Mouse (Mus musculus) cerebellum, adult 2 months (tissue): ENCODE measurements around the gene Orc5. TPM values are rescaled to one million over a fixed set of nuclear protein-coding genes. Genes with fewer than 3 reads are reported as not detected.
"Not testable (repeated sequence)": the region's sequence is repeated elsewhere in the genome, so short reads cannot be mapped to it uniquely, and the experiment has no call there.

Source experiments
- DNase-seq, 2 experiments: peaks; one replicate each; pipeline ENCODE4 v3.0.0; 2021
- H3K27ac ChIP-seq: fragments of 200-500 bp; 2 replicates; pipeline ENCODE4 v1.5.1; 2012; ENCODE audit warnings: low read length, control low read depth, inconsistent platforms; ENCODE audit not compliant: insufficient read depth
- H3K27me3 ChIP-seq: fragments of 200-500 bp; 2 replicates; pipeline ENCODE4 v1.6.1; 2012; ENCODE audit warnings: inconsistent platforms, mild to moderate bottlenecking, low read length, moderate library complexity; ENCODE audit not compliant: control insufficient read depth, insufficient read depth
- H3K4me1 ChIP-seq: fragments of 200-500 bp; 2 replicates; pipeline ENCODE4 v1.6.1; 2011; ENCODE audit warnings: low read length; ENCODE audit not compliant: control insufficient read depth, insufficient read depth
- H3K4me3 ChIP-seq: fragments of 200-500 bp; replicated peaks from 2 replicates; pipeline ENCODE3; 2011; ENCODE audit warnings: mild to moderate bottlenecking, low read depth, low read length, control low read depth; ENCODE audit not compliant: insufficient read depth
- CTCF ChIP-seq: fragments of 200-500 bp; IDR thresholded peaks from 2 replicates; pipeline ENCODE4 v1.5.1; 2011; ENCODE audit warnings: low read depth, mild to moderate bottlenecking, control low read depth, low read length, moderate library complexity, borderline replicate concordance; ENCODE audit not compliant: insufficient read depth
- POLR2A ChIP-seq: fragments of 200-500 bp; IDR thresholded peaks from 2 replicates; pipeline ENCODE4 v1.6.1; 2011; ENCODE audit warnings: low read length, control low read depth, borderline replicate concordance; ENCODE audit not compliant: insufficient read depth
- WGBS: fragments of 180-500 bp; shearing (Covaris S2); methylation state at CpG from one replicate; pipeline ENCODE4 v1.1.7; 2018; 5-methylcytosine and 5-hydroxymethylcytosine counted together
- polyA plus RNA-seq: library from polyadenylated mRNA; depleted of rRNA; stranded (reverse); fragments of >200 nt; gene quantifications from 2 replicates; pipeline ENCODE4 v1.2.3, GENCODE M21; 2012

The Orc5 gene
- polyA plus RNA-seq, 1 experiment = 9.7 TPM

DNA sequence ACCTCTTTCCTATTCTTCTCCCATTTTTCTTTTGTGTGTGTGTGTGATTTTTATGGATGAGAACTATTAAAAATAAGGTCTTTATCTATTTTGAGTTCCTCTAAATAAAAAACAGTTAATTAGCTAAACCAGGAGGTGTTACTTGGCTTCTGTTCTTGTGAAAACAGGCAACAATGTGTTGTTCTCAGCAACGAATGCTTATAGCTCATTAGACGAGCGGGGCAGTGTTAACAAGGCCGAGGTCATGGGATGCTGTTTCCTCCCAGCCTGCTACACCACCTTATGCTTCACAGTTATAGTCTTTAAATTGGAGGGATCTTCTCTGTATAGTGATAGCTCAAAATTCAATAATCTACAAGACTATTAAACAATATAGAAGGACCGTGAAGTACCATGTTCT is 17.7 kb downstream of the Orc5 start:
- 77% methylated on average over 5 of the region's 5 CpGs for WGBS
- TF ChIP-seq POLR2A = no peak
- TF ChIP-seq CTCF = no peak
- H3K27ac ChIP-seq = no peak overlapping the region

DNA sequence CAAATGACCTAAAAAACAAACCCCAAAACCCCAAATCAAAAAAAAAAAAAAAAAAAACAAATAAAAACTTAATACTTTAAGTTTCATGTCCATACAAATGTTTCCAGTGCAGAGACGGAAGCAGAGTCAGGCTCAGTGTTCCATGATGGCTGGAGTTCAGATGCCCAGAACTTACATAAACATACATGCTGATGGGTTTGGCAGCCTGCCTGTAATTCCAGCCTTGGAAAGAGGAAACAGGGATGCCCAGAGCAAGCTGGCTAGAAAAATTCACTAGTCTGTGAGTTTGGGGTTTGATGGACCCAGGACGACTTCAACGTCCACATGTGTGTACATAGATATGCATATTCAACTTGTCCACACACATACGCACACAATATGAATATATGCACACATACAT is 27.6 kb downstream of the Orc5 start:
- WGBS = 39% methylated on average over 4 of the region's 4 CpGs
- H3K4me1 ChIP-seq = no peaks in the 10 kb centered on the region
- no peak overlapping the region for H3K27ac ChIP-seq
- DNase-seq = peak; percentile 71 to 84
- H3K27me3 ChIP-seq = no peaks in the 10 kb centered on the region
- TF ChIP-seq POLR2A (no peak), CTCF (no peak)
- no peak overlapping the region for H3K4me3 ChIP-seq

More for the DNA sequence above, 17.7 kb downstream of the Orc5 start:
- no peaks in the 10 kb centered on the region for H3K4me1 ChIP-seq
- no peak for DNase-seq
- H3K4me3 ChIP-seq = no peak overlapping the region
- no peaks in the 10 kb centered on the region for H3K27me3 ChIP-seq

DNA sequence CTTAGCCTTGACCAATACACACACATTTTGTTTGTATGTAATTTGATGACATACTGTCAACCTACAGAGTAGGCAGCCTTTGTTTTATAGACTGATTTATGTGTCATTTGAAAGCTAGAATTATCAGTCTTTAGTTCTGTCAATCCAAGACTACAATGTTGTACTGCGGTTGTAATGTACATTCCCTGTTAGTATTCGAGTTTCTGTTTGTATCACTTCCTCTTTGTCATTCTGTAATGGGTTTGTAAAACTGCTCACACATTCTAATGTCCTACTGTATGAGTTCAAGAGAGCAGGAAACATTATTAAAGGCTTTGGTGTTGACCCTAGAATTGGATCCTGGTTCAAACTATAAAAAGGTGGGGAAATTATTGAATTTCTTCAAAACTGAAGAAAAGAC is 30.5 kb downstream of the Orc5 start:
- 96% methylated on average over 2 of the region's 2 CpGs for WGBS
- H3K27ac ChIP-seq = no peak overlapping the region
- DNase-seq = no peak
- H3K4me3 ChIP-seq = no peak overlapping the region
- no peaks in the 10 kb centered on the region for H3K27me3 ChIP-seq
- no peak for TF ChIP-seq POLR2A
- TF ChIP-seq CTCF = no peak
- H3K4me1 ChIP-seq = peaks cover 7% of the 10 kb centered on the region; the same call in 1 of the 2 replicates

DNA sequence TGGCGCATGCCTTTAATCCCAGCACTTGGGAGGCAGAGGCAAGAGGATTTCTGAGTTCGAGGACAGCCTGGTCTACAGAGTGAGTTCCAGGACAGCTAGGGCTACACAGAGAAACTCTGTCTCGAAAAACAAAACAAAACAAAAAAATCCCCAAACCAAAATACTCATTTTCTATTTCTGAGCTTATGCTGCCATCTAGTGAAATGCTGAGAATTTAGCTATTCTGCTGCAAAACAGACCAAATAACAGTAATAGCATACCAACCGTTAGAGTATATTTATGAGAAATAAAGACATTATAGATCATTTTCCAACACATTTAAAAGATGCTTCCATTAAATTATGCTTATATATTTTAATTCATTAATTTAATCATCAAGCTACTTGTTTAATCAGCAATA is 34.5 kb downstream of the Orc5 start:
- peaks cover 10% of the 10 kb centered on the region; the same call in 1 of the 2 replicates for H3K4me1 ChIP-seq
- peak in 1 of 2 experiments; percentile 37 for DNase-seq
- H3K27ac ChIP-seq, H3K4me3 ChIP-seq, H3K27me3 ChIP-seq: not testable (repeated sequence)
- 46% methylated on average over 4 of the region's 4 CpGs for WGBS
- peak; percentile 43; the same call in 1 of the 2 replicates for TF ChIP-seq CTCF

DNA sequence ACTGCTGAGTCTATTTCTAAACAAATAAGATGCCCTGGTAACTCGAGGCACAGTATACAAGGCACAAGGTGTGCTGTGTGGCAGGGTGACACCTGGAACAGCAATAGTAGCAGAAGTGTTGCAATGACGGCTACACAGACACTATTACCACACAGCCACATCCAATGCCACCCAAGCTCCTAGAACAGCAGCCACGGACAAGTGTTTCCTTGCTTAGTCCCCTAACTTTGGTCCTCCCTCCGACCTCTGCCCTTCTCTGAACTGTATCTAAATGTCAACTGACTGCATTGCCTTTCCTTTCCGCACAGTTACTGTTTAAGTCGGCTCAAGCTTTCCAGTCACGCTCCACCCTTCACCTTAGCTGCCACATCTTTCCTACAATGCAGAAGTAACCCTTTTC is 36.0 kb downstream of the Orc5 start:
- DNase-seq, H3K27ac ChIP-seq, H3K4me3 ChIP-seq, H3K27me3 ChIP-seq: not testable (repeated sequence)
- no CpG with 5 or more reads among the region's 7 CpGs for WGBS
- H3K4me1 ChIP-seq = peaks cover 10% of the 10 kb centered on the region; the same call in 1 of the 2 replicates

DNA sequence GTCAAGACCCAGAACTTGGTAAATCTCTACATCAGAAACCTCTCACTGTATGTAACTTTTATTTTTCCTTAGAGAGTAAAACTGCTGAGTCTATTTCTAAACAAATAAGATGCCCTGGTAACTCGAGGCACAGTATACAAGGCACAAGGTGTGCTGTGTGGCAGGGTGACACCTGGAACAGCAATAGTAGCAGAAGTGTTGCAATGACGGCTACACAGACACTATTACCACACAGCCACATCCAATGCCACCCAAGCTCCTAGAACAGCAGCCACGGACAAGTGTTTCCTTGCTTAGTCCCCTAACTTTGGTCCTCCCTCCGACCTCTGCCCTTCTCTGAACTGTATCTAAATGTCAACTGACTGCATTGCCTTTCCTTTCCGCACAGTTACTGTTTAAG is 37.6 kb downstream of the Orc5 start:
- H3K27me3 ChIP-seq, H3K4me3 ChIP-seq, H3K27ac ChIP-seq, DNase-seq: not testable (repeated sequence)
- no CpG with 5 or more reads among the region's 5 CpGs for WGBS
- peaks cover 10% of the 10 kb centered on the region; the same call in 1 of the 2 replicates for H3K4me1 ChIP-seq

DNA sequence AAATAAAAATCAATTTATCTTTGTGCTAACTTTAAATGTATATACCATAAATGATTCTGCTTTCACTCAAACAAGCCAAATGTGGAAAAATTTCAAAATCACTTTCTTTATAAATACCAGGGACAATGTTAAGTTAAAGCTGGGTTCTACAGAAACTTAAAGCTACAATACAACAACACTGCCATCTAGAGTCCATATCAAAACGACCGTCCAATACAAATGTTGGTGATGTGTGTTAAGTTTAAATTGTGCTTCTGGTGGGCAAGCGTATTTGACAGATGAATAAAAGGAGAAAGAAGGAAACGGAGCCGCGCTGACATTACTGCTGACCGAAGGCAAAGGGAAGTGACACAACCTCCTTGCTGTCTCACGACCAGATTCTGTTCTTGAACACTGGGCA is 38.4 kb downstream of the Orc5 start:
- DNase-seq = peak; percentile 25 to 38
- Histone ChIP-seq H3K4me1 (peaks cover 6% of the 10 kb centered on the region; the same call in 1 of the 2 replicates), H3K27ac (no peak overlapping the region), H3K27me3 (no peaks in the 10 kb centered on the region), H3K4me3 (no peak overlapping the region)
- TF ChIP-seq POLR2A (no peak), CTCF (peak; percentile 63; the same call in 1 of the 2 replicates)
- WGBS = 38% methylated on average over 8 of the region's 8 CpGs

DNA sequence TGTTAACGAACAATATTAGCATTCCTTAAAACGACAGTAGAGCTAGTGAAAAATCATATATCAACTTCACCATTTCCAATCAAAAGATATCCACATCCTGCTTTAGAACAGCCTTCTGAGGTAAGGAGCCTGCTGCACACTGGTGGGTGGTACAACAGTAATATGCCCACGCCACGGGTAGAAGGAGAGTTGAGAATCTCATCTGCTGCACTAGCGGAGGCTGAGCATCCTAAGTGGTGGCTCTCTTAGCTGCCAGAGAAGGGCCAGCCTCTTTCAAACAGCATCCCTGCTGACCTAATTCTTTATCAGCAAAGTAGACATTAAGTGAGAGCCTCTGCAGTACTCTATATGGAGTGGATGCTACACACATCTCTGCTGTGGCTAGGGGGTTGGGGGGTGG is 41.7 kb downstream of the Orc5 start:
- no peak for DNase-seq
- no peak overlapping the region for H3K27ac ChIP-seq
- H3K4me1 ChIP-seq = peaks cover 3% of the 10 kb centered on the region; the same call in 1 of the 2 replicates
- H3K4me3 ChIP-seq = no peak overlapping the region
- 53% methylated on average over 5 of the region's 5 CpGs for WGBS
- H3K27me3 ChIP-seq = no peaks in the 10 kb centered on the region
- TF ChIP-seq CTCF (no peak), POLR2A (no peak)

DNA sequence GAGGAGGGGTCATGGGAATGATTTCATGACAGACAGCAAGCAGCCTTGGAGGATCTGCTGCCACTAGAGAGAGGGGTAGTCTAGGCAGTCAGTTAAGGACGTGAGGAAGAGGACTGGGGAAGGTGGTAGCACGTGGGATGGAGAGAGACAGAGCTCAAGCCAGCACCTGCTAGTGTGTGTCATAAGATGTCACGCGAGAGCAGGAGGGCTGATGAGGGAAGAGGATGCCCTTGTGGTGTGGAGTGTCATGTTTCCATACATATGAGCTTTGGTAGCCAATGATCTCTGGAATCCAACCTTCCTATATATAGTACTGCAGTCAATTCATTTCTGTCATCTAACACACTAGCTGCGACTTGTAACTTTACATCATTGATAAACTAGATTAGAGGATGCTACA is 50.8 kb downstream of the Orc5 start:
- no peaks in the 10 kb centered on the region for H3K4me1 ChIP-seq
- H3K27me3 ChIP-seq = no peaks in the 10 kb centered on the region
- no peak overlapping the region for H3K4me3 ChIP-seq
- no peak for DNase-seq
- no peak overlapping the region for H3K27ac ChIP-seq
- 92% methylated on average over 5 of the region's 5 CpGs for WGBS
- TF ChIP-seq CTCF (no peak), POLR2A (no peak)
